Mouse (Mus musculus) limb, embryonic 12.5 days (tissue): ENCODE measurements around the gene Ndufv3. TPM values are rescaled to one million over a fixed set of nuclear protein-coding genes. Genes with fewer than 3 reads are reported as not detected.
A peak's percentile ranks its signal among the peaks of the same experiment; 100 is the strongest.
"Not testable (repeated sequence)": the region's sequence is repeated elsewhere in the genome, so short reads cannot be mapped to it uniquely, and the experiment has no call there.

Experiments used
- ATAC-seq: fragments of 200-750 bp; cut with Nextera tagmentation; 2 replicates; pipeline ENCODE4 v1.8.0; 2017; ENCODE audit warnings: low read depth, moderate TSS enrichment; ENCODE audit not compliant: insufficient number of reproducible peaks, insufficient read depth, low FRiP score, low TSS enrichment
- H3K27ac ChIP-seq: fragments of 300-500 bp; sonication (generic); 2 replicates; pipeline ENCODE4 v1.5.1; 2016; ENCODE audit warnings: mild to moderate bottlenecking, moderate library complexity
- H3K27me3 ChIP-seq: fragments of 300-500 bp; sonication (generic); 2 replicates; pipeline ENCODE4 v1.6.1; 2016; ENCODE audit warnings: mild to moderate bottlenecking, moderate library complexity
- H3K36me3 ChIP-seq: fragments of 300-500 bp; sonication (generic); 2 replicates; pipeline ENCODE4 v1.6.1; 2016; ENCODE audit warnings: mild to moderate bottlenecking, moderate library complexity
- H3K4me1 ChIP-seq: fragments of 300-500 bp; sonication (generic); replicated peaks from 2 replicates; pipeline ENCODE4 v1.6.1; 2016
- H3K4me2 ChIP-seq: fragments of 300-500 bp; sonication (generic); 2 replicates; pipeline ENCODE4 v1.6.1; 2016; ENCODE audit warnings: mild to moderate bottlenecking, moderate library complexity
- H3K4me3 ChIP-seq: fragments of 300-500 bp; sonication (generic); replicated peaks from 2 replicates; pipeline ENCODE4 v1.5.1; 2016; ENCODE audit warnings: mild to moderate bottlenecking
- H3K9ac ChIP-seq: fragments of 300-500 bp; sonication (generic); replicated peaks from 2 replicates; pipeline ENCODE4 v1.6.1; 2016; ENCODE audit warnings: mild to moderate bottlenecking, moderate library complexity
- H3K9me3 ChIP-seq: fragments of 300-500 bp; sonication (generic); 2 replicates; pipeline ENCODE4 v1.6.1; 2016; ENCODE audit warnings: mild to moderate bottlenecking, moderate library complexity
- WGBS: fragments of 180-500 bp; shearing (Covaris S2); methylation state at CpG from one replicate; pipeline ENCODE4 v1.1.7; 2016; 5-methylcytosine and 5-hydroxymethylcytosine counted together
- polyA plus RNA-seq: library from polyadenylated mRNA; unstranded; fragments of >200 nt; fragmentation: Nextera tagmentation; extraction: Ambion mirVana; gene quantifications from 2 replicates; pipeline ENCODE4 v1.2.1, GENCODE M21; 2016

The Ndufv3 gene
- polyA plus RNA-seq, 1 experiment from 2014 or later, result 250 TPM

- H3K4me2 ChIP-seq, result no peak overlapping the region
- H3K9me3 ChIP-seq, result no peaks in the 10 kb centered on the region
- peak overlapping the region; percentile 57 for H3K27ac ChIP-seq
- H3K4me3 ChIP-seq, result no peak overlapping the region
- H3K27me3 ChIP-seq, result no peaks in the 10 kb centered on the region
- peaks cover 27% of the 10 kb centered on the region for H3K4me1 ChIP-seq
- ATAC-seq, result no peak
- peaks cover 11% of the 10 kb centered on the region for H3K36me3 ChIP-seq
- no peak overlapping the region for H3K9ac ChIP-seq
- 51% methylated on average over 8 of the region's 8 CpGs for WGBS
Observed at GRCm38 (mm10) chr17:31535871-31536629, 16.1 kb downstream of the Ndufv3 start.

GRCm38 (mm10) chr17:31540101-31540500, 20.2 kb downstream of the Ndufv3 start:
- no peak overlapping the region for H3K4me2 ChIP-seq
- H3K4me1 ChIP-seq, result peaks cover 37% of the 10 kb centered on the region
- no peak for ATAC-seq
- H3K27ac ChIP-seq, result peak overlapping the region; percentile 87
- H3K27me3 ChIP-seq, result no peaks in the 10 kb centered on the region
- no peak overlapping the region for H3K4me3 ChIP-seq
- no peaks in the 10 kb centered on the region for H3K9me3 ChIP-seq
- no peak overlapping the region for H3K9ac ChIP-seq
- 62% methylated on average over 3 of the region's 3 CpGs for WGBS
- H3K36me3 ChIP-seq, result no peaks in the 10 kb centered on the region

- WGBS, result 34% methylated on average over 4 of the region's 4 CpGs
- Histone ChIP-seq H3K9me3 (no peaks in the 10 kb centered on the region), H3K27ac (peak overlapping the region; percentile 87), H3K9ac (no peak overlapping the region), H3K36me3 (no peaks in the 10 kb centered on the region), H3K4me2 (peak overlapping the region; percentile 19; the same call in 1 of the 2 replicates), H3K4me1 (peaks cover 28% of the 10 kb centered on the region), H3K4me3 (no peak overlapping the region), H3K27me3 (no peaks in the 10 kb centered on the region)
- peak; percentile 76 for ATAC-seq
Observed at GRCm38 (mm10) chr17:31540809-31541459, 21.0 kb downstream of the Ndufv3 start.

- no peaks in the 10 kb centered on the region for H3K9me3 ChIP-seq
- H3K27ac ChIP-seq, result peak overlapping the region; percentile 87
- no peak overlapping the region for H3K9ac ChIP-seq
- WGBS, result 23% methylated on average over 6 of the region's 6 CpGs
- no peak overlapping the region for H3K4me3 ChIP-seq
- no peaks in the 10 kb centered on the region for H3K27me3 ChIP-seq
- H3K36me3 ChIP-seq, result no peaks in the 10 kb centered on the region
- no peak overlapping the region for H3K4me2 ChIP-seq
- ATAC-seq, result peak; percentile 79
- peaks cover 27% of the 10 kb centered on the region for H3K4me1 ChIP-seq
Observed at GRCm38 (mm10) chr17:31541460-31541831, 21.5 kb downstream of the Ndufv3 start.

GRCm38 (mm10) chr17:31543574-31543973, 23.7 kb downstream of the Ndufv3 start:
- ATAC-seq, result no peak
- Histone ChIP-seq H3K4me3 (no peak overlapping the region), H3K9me3 (no peaks in the 10 kb centered on the region), H3K36me3 (no peaks in the 10 kb centered on the region), H3K4me2 (no peak overlapping the region), H3K27me3 (no peaks in the 10 kb centered on the region), H3K4me1 (peaks cover 27% of the 10 kb centered on the region), H3K27ac (no peak overlapping the region), H3K9ac (no peak overlapping the region)
- 41% methylated on average over 6 of the region's 6 CpGs for WGBS

GRCm38 (mm10) chr17:31546444-31547196, 26.7 kb downstream of the Ndufv3 start:
- H3K27ac ChIP-seq, result no peak overlapping the region
- H3K4me2 ChIP-seq, result no peak overlapping the region
- H3K4me1 ChIP-seq, result peaks cover 13% of the 10 kb centered on the region
- 80% methylated on average over 9 of the region's 9 CpGs for WGBS
- H3K36me3 ChIP-seq, result no peaks in the 10 kb centered on the region
- no peaks in the 10 kb centered on the region for H3K9me3 ChIP-seq
- H3K9ac ChIP-seq, result no peak overlapping the region
- no peak overlapping the region for H3K4me3 ChIP-seq
- ATAC-seq, result no peak
- no peaks in the 10 kb centered on the region for H3K27me3 ChIP-seq

GRCm38 (mm10) chr17:31547974-31548373, 28.1 kb downstream of the Ndufv3 start:
- no peaks in the 10 kb centered on the region for H3K27me3 ChIP-seq
- H3K4me3 ChIP-seq, result no peak overlapping the region
- peaks cover 7% of the 10 kb centered on the region; the same call in 1 of the 2 replicates for H3K4me1 ChIP-seq
- no peak for ATAC-seq
- H3K9me3 ChIP-seq, result no peaks in the 10 kb centered on the region
- H3K4me2 ChIP-seq, result no peak overlapping the region
- H3K27ac ChIP-seq, result peak overlapping the region; percentile 29; the same call in 1 of the 2 replicates
- no peaks in the 10 kb centered on the region for H3K36me3 ChIP-seq
- no peak overlapping the region for H3K9ac ChIP-seq
- WGBS, result 78% methylated on average over 3 of the region's 3 CpGs

GRCm38 (mm10) chr17:31549389-31549788, 29.5 kb downstream of the Ndufv3 start:
- no peak overlapping the region for H3K9ac ChIP-seq
- H3K9me3 ChIP-seq, result no peaks in the 10 kb centered on the region
- H3K27me3 ChIP-seq, result no peaks in the 10 kb centered on the region
- H3K4me1 ChIP-seq, result peaks cover 4% of the 10 kb centered on the region; the same call in 1 of the 2 replicates
- no peak overlapping the region for H3K4me2 ChIP-seq
- H3K4me3 ChIP-seq, result no peak overlapping the region
- H3K27ac ChIP-seq, result no peak overlapping the region
- WGBS, result 54% methylated on average over 8 of the region's 8 CpGs
- no peaks in the 10 kb centered on the region for H3K36me3 ChIP-seq
- no peak for ATAC-seq

- not testable (repeated sequence) for H3K4me3 ChIP-seq, H3K9me3 ChIP-seq, H3K4me2 ChIP-seq, H3K9ac ChIP-seq, H3K27ac ChIP-seq, ATAC-seq, H3K36me3 ChIP-seq, H3K27me3 ChIP-seq
- H3K4me1 ChIP-seq, result peaks cover 13% of the 10 kb centered on the region
- 91% methylated on average over 23 of the region's 23 CpGs for WGBS
Observed at GRCm38 (mm10) chr17:31552601-31553000, 32.7 kb downstream of the Ndufv3 start.

- H3K27ac ChIP-seq, result no peak overlapping the region
- WGBS, result 69% methylated on average over 4 of the region's 4 CpGs
Observed at GRCm38 (mm10) chr17:31556253-31556652, 36.3 kb downstream of the Ndufv3 start.

More at GRCm38 (mm10) chr17:31556253-31556652, 36.3 kb downstream of the Ndufv3 start:
- Histone ChIP-seq H3K36me3 (no peaks in the 10 kb centered on the region), H3K4me3 (no peak overlapping the region), H3K27me3 (no peaks in the 10 kb centered on the region), H3K4me2 (no peak overlapping the region), H3K9me3 (no peaks in the 10 kb centered on the region), H3K9ac (no peak overlapping the region), H3K4me1 (peaks cover 25% of the 10 kb centered on the region)
- ATAC-seq, result no peak
